Mouse (Mus musculus): ENCODE data around the gene Ifna2. TPM values are rescaled to one million over a fixed set of nuclear protein-coding genes. Genes with fewer than 3 reads are reported as not detected.

Gene Ifna2
- not detected for total RNA-seq (2022)

DNA sequence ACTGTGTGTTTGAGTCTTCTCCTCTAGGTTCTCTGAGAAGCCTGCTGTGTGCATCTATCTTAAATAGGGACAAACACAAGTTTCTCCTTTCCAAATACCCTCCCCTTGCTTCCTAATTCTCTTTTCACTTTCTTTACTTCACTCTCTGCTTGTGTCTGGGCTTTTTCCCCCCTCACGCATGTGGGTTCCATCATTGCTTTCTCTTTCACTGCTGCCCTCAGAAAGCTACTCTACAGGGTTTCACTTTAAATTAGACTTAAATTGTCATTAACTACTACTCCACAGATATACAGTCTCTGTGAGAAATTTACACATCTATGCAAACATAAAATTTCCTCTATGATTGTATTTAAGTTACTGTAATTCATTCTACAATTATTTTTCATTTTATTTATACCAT, at the start of gene Ifna2:
Gene Ifna2 (minus strand): TSS at position 101 of the 400 bp plus-strand sequence.
- DNase-seq, result no peak

DNA sequence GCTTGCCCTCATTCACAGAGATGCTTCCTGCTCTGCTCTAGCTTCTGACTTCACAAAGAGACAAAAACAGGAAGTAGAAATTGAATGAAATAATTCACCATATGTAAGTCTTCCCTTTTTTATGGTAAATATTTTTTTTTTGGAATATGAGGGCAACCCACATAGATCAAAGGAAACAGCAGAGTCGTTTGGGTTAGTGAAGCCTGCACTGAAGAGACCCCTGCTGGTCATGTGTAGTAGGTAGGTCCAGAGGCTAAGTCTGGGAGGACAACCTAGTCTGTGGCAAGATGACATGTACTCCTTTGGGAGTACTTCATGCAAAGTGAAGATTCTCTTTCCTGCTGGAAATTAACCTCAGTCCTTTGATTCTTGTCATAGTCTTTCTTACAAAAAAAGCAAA, 43.6 kb upstream of the Ifna2 start:
- DNase-seq, result no peak

DNA sequence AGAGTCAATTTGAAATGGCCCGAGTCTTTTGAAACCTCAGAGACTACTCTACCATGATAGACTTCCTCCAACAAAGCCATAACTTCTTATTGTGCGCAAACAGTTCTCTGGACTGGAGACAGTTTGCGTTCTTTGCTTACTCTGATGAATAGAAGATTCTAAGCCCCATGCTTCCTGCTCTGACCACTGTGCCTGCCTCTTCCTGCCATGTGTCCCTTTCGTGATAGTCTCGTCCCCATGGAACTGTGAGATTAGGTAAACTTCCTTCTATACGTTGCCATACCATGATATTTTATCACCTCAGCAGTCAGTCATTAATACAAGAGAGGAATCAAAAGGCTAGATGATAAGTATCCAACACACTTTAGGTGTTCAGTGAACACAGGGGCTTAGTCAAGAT, 43.0 kb upstream of the Ifna2 start:
- DNase-seq, result no peak

DNA sequence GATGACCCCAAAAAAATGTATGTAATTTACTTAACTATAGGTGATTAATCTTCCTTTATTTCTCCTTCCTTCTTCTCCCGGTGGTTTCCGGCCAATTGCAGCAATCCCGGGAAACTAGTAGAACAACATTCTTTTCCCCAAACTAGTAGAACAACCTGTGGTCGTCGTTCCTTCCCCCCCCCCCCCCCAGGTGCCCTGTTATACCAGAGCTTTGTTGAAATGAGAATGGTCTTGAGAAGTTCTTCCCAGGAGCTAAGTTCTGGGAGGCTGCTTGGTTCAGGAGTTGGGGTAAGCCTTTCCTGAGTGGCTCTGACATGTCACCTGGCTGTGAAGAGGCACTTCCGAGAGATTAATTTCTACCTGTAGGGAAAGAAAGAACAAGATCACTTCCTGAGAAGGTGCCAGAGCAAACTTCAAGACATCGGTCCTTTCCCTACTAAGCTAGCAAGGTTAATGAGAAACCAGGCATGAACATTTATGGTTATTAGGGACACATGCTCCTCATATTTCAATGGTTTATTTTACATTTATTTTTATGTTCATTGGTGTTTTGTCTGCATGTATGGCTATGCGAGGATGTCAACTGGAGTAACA, 39.9 kb upstream of the Ifna2 start:
- no peak for DNase-seq

DNA sequence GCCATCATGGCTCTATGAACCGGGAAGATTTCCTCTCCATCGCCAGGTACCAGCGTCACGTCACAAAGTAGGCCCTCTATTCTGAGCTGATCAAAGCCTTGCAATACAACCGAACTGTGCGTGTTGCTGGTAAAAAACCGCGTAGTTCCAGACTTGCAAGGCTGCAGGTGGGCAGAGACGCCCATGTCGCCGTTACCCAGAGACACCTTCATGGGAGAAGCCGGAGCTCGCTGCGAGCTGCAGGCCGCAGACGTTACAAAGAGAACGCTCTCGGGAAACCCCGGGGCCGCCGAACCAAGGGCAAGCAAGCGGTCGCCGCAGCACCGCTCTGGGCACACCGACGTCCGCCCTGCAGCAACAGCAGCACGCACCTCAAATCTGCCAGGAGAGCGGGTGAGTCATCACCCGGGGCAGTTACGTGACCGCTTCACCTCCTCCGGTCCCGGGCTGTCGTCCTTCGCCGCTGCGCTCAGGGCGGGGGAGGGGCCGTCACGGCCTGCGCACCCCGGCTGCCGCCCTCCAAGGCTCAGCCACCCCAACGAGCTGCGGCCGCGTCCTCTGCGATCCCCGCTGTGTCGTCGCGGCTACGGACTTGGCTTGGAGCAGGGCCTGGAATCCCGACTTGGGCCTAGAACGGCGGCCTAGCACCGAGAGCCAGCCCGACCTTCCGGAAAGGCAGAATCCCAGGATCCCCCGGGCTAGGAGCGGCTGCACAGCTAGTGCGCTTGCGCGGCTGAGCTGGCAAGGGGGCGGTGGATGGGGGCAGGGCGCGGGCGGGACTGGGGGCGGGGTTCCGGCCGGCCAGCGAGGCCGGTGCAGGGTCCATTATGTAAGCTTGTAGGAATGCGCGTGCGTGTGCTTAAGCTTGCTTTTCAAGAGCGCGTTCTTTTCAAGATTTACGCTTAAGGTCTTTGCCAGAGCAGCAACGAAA, 38.3 kb upstream of the Ifna2 start, which contains the start of the genes Gm26566 and Klhl9:
Gene Gm26566 (plus strand): TSS at position 15 of the 931 bp plus-strand sequence.
Gene Klhl9 (minus strand): TSS at position 675 of the 931 bp plus-strand sequence.
- peak; percentile 87 for DNase-seq

DNA sequence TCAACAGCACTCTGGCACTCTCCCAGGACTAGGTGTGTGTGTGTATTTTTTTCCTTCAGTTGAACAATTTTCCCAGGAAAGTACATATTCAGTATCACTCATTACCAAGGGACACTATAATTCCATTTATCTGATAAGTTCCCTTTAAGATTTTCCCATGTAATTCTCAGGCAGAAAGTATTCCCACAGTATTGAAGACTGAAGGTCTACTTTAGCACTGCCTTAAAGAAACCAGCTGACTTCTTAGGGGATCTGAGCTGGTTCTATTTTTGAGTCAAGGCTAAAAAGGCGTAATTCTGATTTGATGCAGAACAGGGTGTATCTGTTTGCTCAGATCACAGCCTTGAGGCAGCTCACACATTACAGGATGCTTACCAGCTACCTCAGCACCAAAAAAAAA, 35.0 kb upstream of the Ifna2 start:
- no peak for DNase-seq

DNA sequence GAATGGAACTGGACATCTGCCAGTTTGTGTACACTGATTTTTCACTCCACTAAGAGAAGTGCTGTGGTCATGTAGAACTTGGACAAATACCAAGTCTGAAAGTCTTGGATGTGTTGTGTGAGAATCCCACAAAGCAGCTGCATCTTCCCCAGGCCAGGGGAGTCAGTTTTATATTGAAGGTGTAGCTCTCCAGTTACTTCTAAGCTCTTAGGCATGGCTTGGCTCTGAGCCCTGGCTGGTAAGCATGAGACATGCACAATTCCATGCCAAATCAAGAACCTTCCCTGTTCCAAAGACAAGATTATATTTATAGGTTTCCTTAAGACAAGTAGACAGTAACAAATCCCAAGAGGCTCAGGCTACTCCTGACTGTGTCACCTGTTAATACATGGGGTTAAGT, 31.3 kb upstream of the Ifna2 start:
- DNase-seq, result no peak

DNA sequence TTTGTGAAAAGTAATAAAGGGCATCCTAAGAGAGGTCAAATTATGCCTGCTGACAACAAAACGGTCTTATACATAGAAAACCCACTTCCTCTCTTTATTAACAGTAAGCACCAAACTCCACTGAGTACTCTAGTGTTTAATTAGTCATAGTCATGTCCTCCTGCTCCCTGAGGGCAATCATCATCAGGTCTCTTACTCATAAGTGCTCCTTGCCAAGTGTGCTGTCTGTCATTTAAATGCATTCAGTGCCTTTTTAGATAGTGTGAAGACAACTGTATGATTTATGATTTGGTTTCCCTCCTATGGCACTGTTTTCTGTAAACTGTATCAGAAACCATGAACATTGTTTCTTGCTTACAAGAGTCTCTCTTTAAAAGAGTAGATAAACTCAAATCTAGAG, 30.6 kb upstream of the Ifna2 start:
- DNase-seq, result no peak

DNA sequence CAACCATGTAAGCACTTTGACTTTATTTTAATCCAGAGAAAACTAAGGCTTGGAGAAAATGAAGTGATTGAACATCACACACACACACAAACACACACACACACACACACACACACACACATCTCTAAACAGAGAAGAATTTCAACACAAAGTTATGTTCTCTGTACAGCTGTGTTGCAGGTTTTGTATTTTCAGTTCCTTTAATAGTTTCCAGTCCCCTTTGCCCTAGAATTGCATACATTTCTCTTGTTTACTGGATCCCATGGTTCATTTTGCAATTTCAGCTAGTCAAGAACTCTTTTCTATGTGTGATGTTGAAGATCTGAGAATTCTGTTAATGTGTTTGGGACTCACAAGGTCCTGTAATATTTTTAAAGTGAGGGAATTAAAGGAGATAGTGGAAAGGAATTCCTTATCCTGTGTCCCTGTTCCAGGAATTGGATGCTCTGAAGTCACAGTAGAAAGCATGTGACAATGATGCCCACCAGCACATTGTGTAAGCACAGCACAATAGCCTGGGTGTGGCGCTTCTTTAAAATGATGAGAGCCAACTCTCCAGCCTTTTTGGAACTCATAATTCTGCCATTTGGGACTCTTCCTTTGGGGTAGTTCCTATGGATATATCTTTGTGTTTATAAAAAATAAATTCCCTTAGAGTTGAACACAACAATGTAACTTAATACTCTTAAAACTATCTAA, 23.6 kb upstream of the Ifna2 start:
- DNase-seq, result no peak

DNA sequence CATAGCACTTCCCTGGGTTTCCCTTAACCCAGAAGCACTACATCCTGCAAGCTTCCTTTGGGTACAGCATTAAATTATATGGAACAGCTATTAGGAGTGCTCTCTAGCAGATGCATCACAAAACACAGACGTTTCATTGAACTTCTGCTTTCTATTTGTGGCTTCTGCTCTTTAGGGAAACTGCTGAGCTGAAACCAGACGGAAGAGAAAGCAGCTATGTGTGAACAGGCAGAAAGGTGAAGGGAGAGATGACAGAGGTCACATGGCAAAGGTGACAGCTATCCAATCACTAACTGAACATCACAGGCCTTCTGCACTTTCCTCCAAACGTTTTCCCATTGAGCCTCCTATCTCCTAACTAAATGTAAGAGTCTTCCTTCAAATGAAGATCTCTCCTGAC, 22.2 kb upstream of the Ifna2 start:
- DNase-seq, result no peak

DNA sequence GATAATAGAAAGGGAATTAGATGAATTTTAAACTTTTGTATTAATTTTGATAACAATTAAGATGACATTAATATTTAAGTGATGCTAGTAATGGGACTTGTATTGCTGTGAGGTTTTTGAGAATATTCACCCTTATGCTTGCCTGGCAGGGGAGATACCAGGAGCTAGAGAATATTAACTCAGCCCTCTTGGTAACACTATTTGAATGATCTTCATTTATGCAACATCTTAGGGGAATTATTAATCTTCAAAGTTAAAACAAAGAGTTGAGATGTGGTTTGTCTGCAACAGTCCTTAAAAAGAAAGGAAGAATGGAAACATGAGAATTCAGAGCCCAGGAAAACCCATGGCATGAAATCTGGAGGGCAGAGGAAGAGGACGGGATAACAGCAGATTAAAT, 15.6 kb upstream of the Ifna2 start:
- no peak for DNase-seq

DNA sequence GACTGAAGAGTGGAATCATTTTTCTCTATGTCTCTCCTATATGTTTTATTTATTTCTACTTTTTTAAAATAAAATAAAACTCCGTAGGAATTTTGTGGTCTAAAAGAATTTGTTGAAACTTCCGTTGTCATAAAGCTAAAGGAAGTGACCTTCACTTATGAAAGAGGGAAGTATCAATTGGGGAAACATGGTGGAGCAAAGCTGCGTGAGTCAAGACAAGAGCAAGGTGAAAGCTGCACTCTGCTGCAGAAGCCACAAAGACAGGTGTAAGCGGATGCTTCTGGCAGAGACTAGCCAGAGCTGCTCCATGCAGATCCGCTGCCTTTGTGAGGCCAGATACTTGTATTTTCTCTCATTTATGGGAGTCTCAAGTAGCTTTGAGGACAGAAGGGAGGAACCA, 15.1 kb upstream of the Ifna2 start:
- DNase-seq, result no peak

DNA sequence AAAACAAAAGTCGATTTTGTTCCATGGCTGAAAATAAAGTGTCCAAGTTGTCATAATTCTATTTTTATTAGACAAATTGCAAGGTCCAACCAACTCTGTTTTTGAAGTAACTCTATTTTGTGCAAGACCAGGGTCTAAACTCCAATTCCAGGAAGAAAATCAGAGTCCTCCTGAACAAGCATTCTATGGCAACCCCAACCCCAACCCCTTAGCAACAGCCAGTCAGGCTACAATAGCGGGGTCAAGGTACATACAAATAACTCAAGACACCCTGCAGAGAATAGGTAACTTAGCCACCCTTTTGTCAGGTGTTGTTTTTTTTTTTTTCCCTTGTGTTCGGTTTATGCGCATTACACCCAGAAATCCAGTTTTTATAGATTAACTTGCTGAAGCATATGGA, 14.0 kb upstream of the Ifna2 start:
- DNase-seq, result no peak

DNA sequence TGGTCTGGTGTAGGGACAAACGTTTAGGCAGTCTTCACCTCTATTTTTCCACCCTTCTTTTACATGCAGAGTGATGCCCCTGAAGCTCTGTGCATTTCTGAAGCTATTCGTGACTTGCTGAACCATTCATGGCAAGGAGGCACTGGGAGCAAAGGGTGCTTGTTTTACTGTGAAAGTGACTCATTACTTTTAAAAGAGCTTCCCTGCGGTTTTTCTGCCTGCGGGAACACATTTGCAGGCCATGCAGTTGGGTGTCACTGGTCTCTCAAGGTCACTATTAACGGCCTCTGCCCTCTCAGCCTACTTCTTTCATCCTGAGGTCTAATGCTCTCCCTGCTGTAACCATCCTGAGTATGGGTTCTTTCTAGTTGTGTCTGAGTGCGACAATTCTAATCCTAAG, 13.4 kb upstream of the Ifna2 start:
- DNase-seq, result no peak

DNA sequence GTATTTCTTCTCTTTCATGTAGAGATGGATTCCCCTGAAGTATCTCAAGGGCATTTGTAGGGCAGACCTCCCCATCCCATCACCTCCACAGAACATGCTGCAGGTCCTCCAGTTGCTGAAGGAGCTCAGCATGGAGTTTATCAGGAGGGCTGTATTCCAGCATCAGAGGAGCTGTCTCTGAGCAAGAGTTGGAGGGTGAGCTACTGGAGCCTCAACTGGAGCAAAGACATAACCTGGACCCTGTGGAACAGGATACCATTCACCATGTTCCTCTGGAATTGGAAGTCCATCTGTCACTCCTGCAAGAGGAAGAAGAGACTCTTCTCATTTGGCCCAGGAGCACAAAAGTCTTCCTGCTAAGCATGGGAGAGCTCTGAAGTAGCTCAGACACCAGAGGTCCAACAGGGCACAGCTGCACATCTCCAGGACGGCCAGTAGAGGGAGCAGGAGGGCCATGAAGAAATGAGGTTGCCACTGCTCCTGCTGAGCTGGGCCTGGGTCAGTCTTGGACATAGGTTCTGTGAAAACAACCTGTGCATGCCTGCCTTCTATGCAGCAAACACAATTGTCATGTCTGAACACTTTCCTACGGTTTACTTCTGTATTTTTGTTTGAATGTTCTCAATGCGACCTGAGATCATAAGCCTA, 12.6 kb upstream of the Ifna2 start:
- peak; percentile 51 for DNase-seq

DNA sequence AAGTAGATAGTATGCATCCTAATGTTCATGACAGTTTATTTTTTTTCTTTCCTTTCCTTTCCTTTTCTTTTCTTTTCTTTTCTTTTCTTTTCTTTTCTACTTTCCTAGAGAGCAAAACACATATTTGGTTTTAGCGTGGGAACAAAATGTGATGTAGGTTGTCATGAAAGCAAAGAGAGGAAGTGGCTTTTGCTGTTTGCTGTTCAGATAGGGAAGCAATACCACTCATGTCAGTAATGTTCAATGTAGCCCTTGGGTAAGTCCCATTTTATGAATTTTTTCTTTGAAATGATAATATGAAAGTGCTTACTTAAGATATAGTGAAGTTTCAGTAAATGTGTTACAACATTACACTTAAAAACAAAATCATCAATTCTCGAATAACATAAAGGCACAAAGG, 9.7 kb upstream of the Ifna2 start:
- DNase-seq, result no peak

DNA sequence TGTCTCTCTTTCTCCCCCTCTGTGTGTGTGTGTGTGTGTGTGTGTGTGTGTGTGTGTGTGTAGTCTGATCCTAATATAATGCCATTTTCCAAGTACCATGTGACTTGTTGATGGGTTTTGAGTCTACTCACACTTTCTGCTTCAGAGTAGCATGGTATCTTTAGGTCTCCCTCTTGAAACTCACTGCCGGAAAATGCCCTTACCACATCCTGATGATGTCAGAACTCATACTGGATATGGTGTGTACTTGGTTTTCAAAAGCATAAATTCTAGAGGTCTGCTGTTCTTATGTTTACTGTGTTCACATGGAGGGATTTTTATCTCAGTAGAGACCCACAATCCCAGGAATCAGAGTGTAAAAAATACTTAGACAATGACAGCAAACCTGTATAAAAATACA, 8.8 kb upstream of the Ifna2 start:
- DNase-seq, result no peak

DNA sequence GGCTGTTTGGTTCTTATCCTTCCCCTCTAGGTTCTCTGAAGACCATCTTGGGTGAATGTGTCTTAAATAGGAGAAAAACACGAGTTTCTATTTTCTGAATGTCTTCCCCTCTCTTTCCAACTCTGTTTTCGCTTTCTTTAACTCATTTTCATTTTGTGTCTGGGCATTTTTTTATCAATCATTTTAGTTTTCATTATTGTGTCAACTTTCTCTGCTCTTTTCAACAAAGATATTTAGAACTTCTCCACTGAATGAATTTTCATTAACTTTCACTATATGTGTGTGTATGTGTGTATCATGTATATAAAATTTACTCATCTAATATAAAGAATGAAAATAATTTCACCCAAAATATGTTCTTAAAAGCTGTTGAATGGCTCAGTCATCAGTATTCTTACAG, 7.5 kb upstream of the Ifna2 start, which contains the start of gene Ifnab:
Gene Ifnab (minus strand): TSS at position 101 of the 400 bp plus-strand sequence.
- no peak for DNase-seq

DNA sequence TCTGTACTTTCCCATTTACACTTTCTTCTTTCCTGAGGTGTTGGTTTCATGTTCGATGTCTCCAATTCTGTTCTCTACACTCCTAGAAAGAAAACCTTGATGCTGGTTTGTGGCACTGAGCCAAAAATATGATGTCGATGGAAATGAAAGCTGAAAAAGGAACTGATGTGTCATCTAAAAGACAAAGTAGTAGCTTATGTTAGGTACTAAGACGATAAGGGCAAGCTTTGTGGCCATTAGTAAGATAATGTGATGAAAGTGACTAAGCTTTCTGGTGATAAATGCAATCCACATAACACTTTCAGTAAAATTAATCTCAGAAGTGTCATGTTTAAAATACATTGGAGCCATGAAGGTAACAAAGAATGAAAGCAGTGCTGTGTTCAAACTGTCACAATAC, 2.4 kb downstream of the Ifna2 start:
- no peak for DNase-seq

DNA sequence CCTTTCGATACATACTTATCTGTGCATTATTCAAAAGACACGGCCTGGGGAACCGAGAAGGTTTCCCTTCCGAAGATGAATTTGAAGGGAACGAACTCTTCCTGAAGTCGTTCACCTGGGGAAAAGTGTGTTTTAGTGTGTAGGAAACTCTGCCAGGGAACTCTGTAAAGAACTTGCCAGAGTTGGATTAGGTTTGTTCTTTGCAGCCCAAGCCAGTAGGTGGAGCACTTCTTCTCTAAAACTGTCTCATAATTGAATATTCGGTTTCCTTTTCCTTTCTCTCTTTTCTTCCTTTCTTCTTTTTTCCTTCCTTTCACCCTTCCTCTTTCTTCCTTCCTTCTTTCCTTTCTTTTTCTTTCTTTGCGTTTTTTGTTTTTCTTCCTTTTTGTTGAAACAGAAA, 3.4 kb downstream of the Ifna2 start:
- no peak for DNase-seq

DNA sequence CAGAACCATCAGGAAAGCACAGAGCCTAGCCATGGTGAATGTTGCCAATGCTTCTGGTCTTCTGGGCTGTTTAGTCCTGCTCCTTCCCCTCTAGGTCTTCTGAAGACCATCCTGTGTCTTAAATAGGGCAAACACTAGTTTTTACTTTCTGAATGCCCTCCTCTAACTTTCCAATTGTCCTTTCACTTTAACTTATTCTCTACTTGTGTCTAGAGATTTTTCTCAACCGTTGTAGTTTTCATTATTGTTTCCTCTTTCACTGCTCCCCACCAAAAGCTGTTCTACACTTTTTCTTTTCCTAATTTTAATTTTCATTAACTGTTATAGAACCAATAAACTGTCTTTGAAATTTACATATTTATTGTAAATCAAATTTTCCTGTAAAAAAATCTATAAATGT, 6.9 kb downstream of the Ifna2 start, which contains the start of gene Ifna16:
Gene Ifna16 (minus strand): TSS at position 101 of the 400 bp plus-strand sequence.
- DNase-seq, result no peak

DNA sequence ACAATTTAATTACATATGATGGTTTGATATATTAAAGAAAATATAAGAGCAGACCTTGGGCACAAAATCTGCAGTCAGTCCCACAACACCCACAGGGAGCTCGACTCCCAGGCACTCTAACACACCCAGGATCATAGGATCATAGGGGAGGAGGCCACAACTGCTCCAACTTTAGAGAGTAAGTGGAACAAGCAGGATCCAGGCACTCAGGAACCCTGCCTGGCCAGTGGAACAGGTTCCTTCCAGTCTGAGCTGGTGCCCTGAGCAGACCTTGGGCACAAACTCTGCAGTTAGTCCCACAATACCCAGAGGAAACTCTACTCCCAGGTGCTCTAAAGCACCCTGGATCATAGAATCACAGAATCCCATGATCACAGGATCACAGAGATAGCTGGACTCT, 28.3 kb downstream of the Ifna2 start:
- no peak for DNase-seq

DNA sequence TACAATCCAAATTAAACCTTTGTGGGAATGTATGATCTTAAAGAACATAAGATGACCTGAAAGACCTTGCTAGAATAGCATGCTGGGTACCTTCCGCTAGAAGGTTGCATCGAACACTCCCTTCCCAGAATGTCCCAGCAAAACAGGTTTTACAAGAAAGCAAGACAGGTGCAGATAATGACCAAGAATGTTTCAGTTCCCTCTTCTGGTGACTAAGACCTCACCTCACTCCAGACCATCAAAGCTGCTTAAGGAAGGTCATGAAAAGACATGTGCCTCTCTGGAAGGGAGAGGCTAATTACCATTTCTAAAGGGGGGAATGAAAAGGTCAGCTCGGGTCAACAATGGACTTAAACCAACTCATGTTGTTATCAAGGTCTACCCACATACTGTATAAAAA, 30.1 kb downstream of the Ifna2 start:
- no peak for DNase-seq
